Mouse (Mus musculus) ES-Bruce4 (cell line): ENCODE measurements around the gene Apod.

Experiments
- CTCF ChIP-seq: IDR thresholded peaks from one replicate; pipeline ENCODE4 v1.8.1; 2011; ENCODE audit warnings: low read depth, low read length
- EP300 ChIP-seq: IDR thresholded peaks from 2 replicates; pipeline ENCODE4 v1.6.1; 2011; ENCODE audit warnings: low read depth, low read length; ENCODE audit not compliant: insufficient read depth
- POLR2A ChIP-seq: IDR thresholded peaks from one replicate; pipeline ENCODE4 v1.8.1; 2011; ENCODE audit warnings: low read length; ENCODE audit not compliant: insufficient read depth

DNA sequence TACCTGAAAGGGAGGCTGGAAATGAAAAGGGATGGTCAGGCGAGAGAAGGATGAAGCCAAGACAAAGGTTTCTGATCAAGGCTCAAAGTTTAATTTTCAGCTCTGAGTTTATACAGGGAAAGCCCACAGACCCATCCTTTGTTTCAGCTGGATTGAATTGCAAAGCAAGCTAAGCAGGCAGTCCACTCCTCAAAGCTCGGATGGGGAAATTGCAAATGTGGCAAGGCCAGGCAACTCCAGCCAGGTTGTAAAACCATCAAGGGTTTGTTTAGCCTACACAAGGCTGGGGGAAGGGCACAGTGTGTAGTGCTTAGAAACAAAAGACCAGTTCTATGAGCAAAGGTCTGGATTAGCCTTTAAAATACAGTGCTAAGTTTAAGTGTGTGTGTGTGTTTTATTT is 28.4 kb upstream of the Apod start:
- TF ChIP-seq POLR2A, result no peak
- no peak for TF ChIP-seq CTCF
- TF ChIP-seq EP300, result peak; percentile 89
